Mouse (Mus musculus) liver, postnatal 0 days (tissue): ENCODE data around the gene Nfkb2.

Experiments
- CTCF ChIP-seq: sonication (generic); IDR thresholded peaks from 2 replicates; pipeline ENCODE4 v1.5.1; 2016; ENCODE audit warnings: antibody characterized with exemption, low read depth
- EP300 ChIP-seq: IDR thresholded peaks from 2 replicates; pipeline ENCODE4 v1.6.1; 2016; ENCODE audit warnings: antibody characterized with exemption, low read depth, mild to moderate bottlenecking

GRCm38 (mm10) chr19:46282081-46282849 lies 21.9 kb upstream of the Nfkb2 start:
- TF ChIP-seq CTCF (0 out of 2 replicates have a peak, but pooled peaks have one; percentile 22), EP300 (no peak)
